ENCODE assay signal across 8 mouse cellular contexts in the genomic region with DNA sequence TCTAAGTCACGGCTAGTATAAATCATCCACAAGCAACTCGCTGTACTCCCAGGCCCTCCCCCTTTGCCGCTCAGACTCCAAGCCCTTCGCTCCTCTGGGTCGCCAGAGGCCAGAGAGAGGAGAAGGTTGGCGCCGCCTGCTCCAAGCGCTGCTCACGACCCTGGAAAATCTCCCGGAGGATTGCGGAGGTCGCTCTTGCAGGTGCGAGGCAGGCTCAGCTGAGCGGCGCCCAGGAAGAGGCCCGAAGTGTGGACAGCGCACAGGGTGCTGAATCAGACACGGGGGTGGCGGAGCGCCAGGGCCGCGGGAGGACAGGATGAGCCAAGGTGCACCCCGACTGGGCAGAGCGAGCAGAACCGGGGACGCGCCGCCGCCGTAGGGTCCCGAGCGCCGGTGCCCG. TPM values are rescaled to one million over a fixed set of nuclear protein-coding genes. Genes with fewer than 3 reads are reported as not detected.
DNase-seq lines count a peak whose midpoint lies in the region; ATAC-seq lines count a peak whose summit lies in the region.

No protein-coding gene starts in this region.

- H3K4me3 ChIP-seq in forebrain, embryonic 11.5 days (ENCODE audit: low read depth, low read length), result peak overlapping the region; percentile 64
- peak overlapping the region; percentile 76 for H3K4me3 ChIP-seq in hindbrain, embryonic 10.5 days
- H3K4me3 ChIP-seq in limb, embryonic 11.5 days (ENCODE audit: low read depth, low read length), result peak overlapping the region; percentile 54
- H3K4me3 ChIP-seq in midbrain, embryonic 10.5 days, result peak overlapping the region; percentile 79

- H3K4me1 ChIP-seq in forebrain, embryonic 11.5 days (replicated peaks; ENCODE audit: control insufficient read depth, insufficient read depth, low read length), result peaks cover 14% of the 10 kb centered on the region
- H3K4me1 ChIP-seq in hindbrain, embryonic 10.5 days (replicated peaks), result peaks cover 51% of the 10 kb centered on the region
- peaks cover 30% of the 10 kb centered on the region for H3K4me1 ChIP-seq in limb, embryonic 11.5 days (ENCODE audit: control insufficient read depth, insufficient read depth, low read length)
- H3K4me1 ChIP-seq in midbrain, embryonic 10.5 days, result peaks cover 34% of the 10 kb centered on the region

- peak overlapping the region; percentile 63 for H3K9ac ChIP-seq in forebrain, embryonic 11.5 days (ENCODE audit: low read length)
- peak overlapping the region; percentile 55 for H3K9ac ChIP-seq in limb, embryonic 11.5 days (ENCODE audit: low read length)

- no peak overlapping the region for H3K27ac ChIP-seq in forebrain, embryonic 11.5 days (ENCODE audit: low read depth, low read length)
- peak overlapping the region; percentile 78 for H3K27ac ChIP-seq in hindbrain, embryonic 10.5 days
- H3K27ac ChIP-seq in limb, embryonic 11.5 days (replicated peaks; ENCODE audit: low read depth, low read length), result no peak overlapping the region
- peak overlapping the region; percentile 77 for H3K27ac ChIP-seq in midbrain, embryonic 10.5 days (replicated peaks)

- under 1% methylated on average over 34 of the region's 34 CpGs for WGBS in forebrain, embryonic 11.5 days
- WGBS in hindbrain, embryonic 10.5 days, result under 1% methylated on average over 34 of the region's 34 CpGs
- WGBS in limb, embryonic 11.5 days, result under 1% methylated on average over 34 of the region's 34 CpGs
- 1% methylated on average over 34 of the region's 34 CpGs for WGBS in midbrain, embryonic 10.5 days

- ATAC-seq in forebrain, embryonic 11.5 days (replicated peaks; ENCODE audit: low FRiP score), result 0 out of 2 replicates have a peak, but pooled peaks have one; percentile 42
- ATAC-seq in limb, embryonic 11.5 days (ENCODE audit: insufficient number of reproducible peaks, low FRiP score, low TSS enrichment, low read depth), result no peak

- peak overlapping the region; percentile 100 for H3K4me2 ChIP-seq in forebrain, embryonic 11.5 days (ENCODE audit: low read depth, low read length, severe bottlenecking)
- peak overlapping the region; percentile 100 for H3K4me2 ChIP-seq in limb, embryonic 11.5 days (ENCODE audit: low read depth, severe bottlenecking)

- H3K27me3 ChIP-seq in forebrain, embryonic 11.5 days (ENCODE audit: control insufficient read depth, insufficient read depth, low read length), result peaks cover 53% of the 10 kb centered on the region
- peaks cover 99% of the 10 kb centered on the region for H3K27me3 ChIP-seq in hindbrain, embryonic 10.5 days (ENCODE audit: insufficient read depth, poor library complexity, severe bottlenecking)
- peaks cover 22% of the 10 kb centered on the region for H3K27me3 ChIP-seq in limb, embryonic 11.5 days (ENCODE audit: control insufficient read depth, insufficient read depth, low read length)
- peaks cover 100% of the 10 kb centered on the region for H3K27me3 ChIP-seq in midbrain, embryonic 10.5 days (ENCODE audit: low read depth, poor library complexity, severe bottlenecking)

- H3K36me3 ChIP-seq in forebrain, embryonic 11.5 days (ENCODE audit: control insufficient read depth, insufficient read depth, low read length), result no peaks in the 10 kb centered on the region
- H3K36me3 ChIP-seq in hindbrain, embryonic 10.5 days, result no peaks in the 10 kb centered on the region
- no peaks in the 10 kb centered on the region for H3K36me3 ChIP-seq in limb, embryonic 11.5 days (ENCODE audit: control insufficient read depth, insufficient read depth, low read length)
- H3K36me3 ChIP-seq in midbrain, embryonic 10.5 days, result no peaks in the 10 kb centered on the region

- H3K9me3 ChIP-seq in forebrain, embryonic 11.5 days (ENCODE audit: control insufficient read depth, low read length), result no peaks in the 10 kb centered on the region
- H3K9me3 ChIP-seq in hindbrain, embryonic 10.5 days, result peaks cover 3% of the 10 kb centered on the region; the same call in 1 of the 2 replicates
- H3K9me3 ChIP-seq in limb, embryonic 11.5 days (ENCODE audit: control insufficient read depth, low read length), result no peaks in the 10 kb centered on the region
- 0 out of 2 replicates have a peak, but pooled peaks cover 4% of the 10 kb centered on the region for H3K9me3 ChIP-seq in midbrain, embryonic 10.5 days (replicated peaks)

- DNase-seq in ES-CJ7 (ENCODE audit: low read depth, low spot score) (peak; percentile 75), adipocyte (ENCODE audit: low spot score) (no peak)
- peak; percentile 92 for DNase-seq in adrenal gland, postnatal 14 days
- DNase-seq in forebrain, embryonic 11.5 days (ENCODE audit: low spot score), result peak; percentile 75
- DNase-seq in hindbrain, embryonic 10.5 days (ENCODE audit: low spot score), result peak; percentile 52
- peak; percentile 64 for DNase-seq in limb, embryonic 11.5 days (ENCODE audit: low spot score)
- peak; percentile 51 for DNase-seq in midbrain, embryonic 10.5 days (ENCODE audit: low spot score)
- DNase-seq in spleen, adult 18-20 months, result peak; percentile 32 to 54

RNA-seq across cellular contexts. Expression of a gene that starts 1.0 kb away (rescaled TPM):
- 9.9 and 11.1 TPM in 2 replicates for total RNA-seq in adrenal gland, postnatal 14 days (2021)
- polyA plus RNA-seq in forebrain, embryonic 11.5 days (2014; fragmentation: Nextera tagmentation; extraction: Ambion mirVana), result 1.2 and 1.5 TPM in 2 replicates
- polyA plus RNA-seq in hindbrain, embryonic 10.5 days (2016; fragmentation: Nextera tagmentation; extraction: Ambion mirVana), result 2.3 and 6.1 TPM in 2 replicates
- polyA plus RNA-seq in limb, embryonic 11.5 days (2014; fragmentation: Nextera tagmentation; extraction: Ambion mirVana), result 1.2 and 1.9 TPM in 2 replicates
- 1.2 and 1.3 TPM in 2 replicates for polyA plus RNA-seq in midbrain, embryonic 10.5 days (2016; fragmentation: Nextera tagmentation; extraction: Ambion mirVana)

RNA-seq across cellular contexts. Expression of a gene that starts 35.2 kb away (rescaled TPM):
- total RNA-seq in adrenal gland, postnatal 14 days (2021), result 140 and 144 TPM in 2 replicates
- polyA plus RNA-seq in forebrain, embryonic 11.5 days (2014; fragmentation: Nextera tagmentation; extraction: Ambion mirVana), result 56.3 and 56.4 TPM in 2 replicates
- polyA plus RNA-seq in hindbrain, embryonic 10.5 days (2016; fragmentation: Nextera tagmentation; extraction: Ambion mirVana), result 59.5 and 71.1 TPM in 2 replicates
- 51.5 and 58.8 TPM in 2 replicates for polyA plus RNA-seq in limb, embryonic 11.5 days (2014; fragmentation: Nextera tagmentation; extraction: Ambion mirVana)
- 56.5 and 69.5 TPM in 2 replicates for polyA plus RNA-seq in midbrain, embryonic 10.5 days (2016; fragmentation: Nextera tagmentation; extraction: Ambion mirVana)

RNA-seq across cellular contexts. Expression of a gene that starts 42.4 kb away (rescaled TPM):
- 92.6 and 92.9 TPM in 2 replicates for total RNA-seq in adrenal gland, postnatal 14 days (2021)
- polyA plus RNA-seq in forebrain, embryonic 11.5 days (2014; fragmentation: Nextera tagmentation; extraction: Ambion mirVana), result 98.4 and 105 TPM in 2 replicates
- 104 and 114 TPM in 2 replicates for polyA plus RNA-seq in hindbrain, embryonic 10.5 days (2016; fragmentation: Nextera tagmentation; extraction: Ambion mirVana)
- 118 and 123 TPM in 2 replicates for polyA plus RNA-seq in limb, embryonic 11.5 days (2014; fragmentation: Nextera tagmentation; extraction: Ambion mirVana)
- 104 and 113 TPM in 2 replicates for polyA plus RNA-seq in midbrain, embryonic 10.5 days (2016; fragmentation: Nextera tagmentation; extraction: Ambion mirVana)

RNA-seq across cellular contexts. Expression of a gene that starts 58.5 kb away (rescaled TPM):
- 36.9 and 42.8 TPM in 2 replicates for total RNA-seq in adrenal gland, postnatal 14 days (2021)
- 81.2 and 83.3 TPM in 2 replicates for polyA plus RNA-seq in forebrain, embryonic 11.5 days (2014; fragmentation: Nextera tagmentation; extraction: Ambion mirVana)
- 66.9 and 74.6 TPM in 2 replicates for polyA plus RNA-seq in hindbrain, embryonic 10.5 days (2016; fragmentation: Nextera tagmentation; extraction: Ambion mirVana)
- 65.3 and 65.4 TPM in 2 replicates for polyA plus RNA-seq in limb, embryonic 11.5 days (2014; fragmentation: Nextera tagmentation; extraction: Ambion mirVana)
- polyA plus RNA-seq in midbrain, embryonic 10.5 days (2016; fragmentation: Nextera tagmentation; extraction: Ambion mirVana), result 66.7 and 68.7 TPM in 2 replicates

Comparison
In these comparisons a context has a peak if more than half of its experiments do, and no peak if none do; other contexts are left out.
1. H3K27ac ChIP-seq: peak in hindbrain, embryonic 10.5 days (single experiment) and midbrain, embryonic 10.5 days (single experiment); none in forebrain, embryonic 11.5 days (single experiment) and limb, embryonic 11.5 days (single experiment).
2. Peak in every context shown above with its lines, with median percentiles within 50 percentile points of each other: H3K4me3 ChIP-seq.